Mouse (Mus musculus): ENCODE data around the gene Gm6217. TPM values are rescaled to one million over a fixed set of nuclear protein-coding genes. Genes with fewer than 3 reads are reported as not detected.
"Not testable (repeated sequence)": the region's sequence is repeated elsewhere in the genome, so short reads cannot be mapped to it uniquely, and the experiment has no call there.

Gene Gm6217
- polyA plus RNA-seq, 1 experiment: not detected

DNA sequence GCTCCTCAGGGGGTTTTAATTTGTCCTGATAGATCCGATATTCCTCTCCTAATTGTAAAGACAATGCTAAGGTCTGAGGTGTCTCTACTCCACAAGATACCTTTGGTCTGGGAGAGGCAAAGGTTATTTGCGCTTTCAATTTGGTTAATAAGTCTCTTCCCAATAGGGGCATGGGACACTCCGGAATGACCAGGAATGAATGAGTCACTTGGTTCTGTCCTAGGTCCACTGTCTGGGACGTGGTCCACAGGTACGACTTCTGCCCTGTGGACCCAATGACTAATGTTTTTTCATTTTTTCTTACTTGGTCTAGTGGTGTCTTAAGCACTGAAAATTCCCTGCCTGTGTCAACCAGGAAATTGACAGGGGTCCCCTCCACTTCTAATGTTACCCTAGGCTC, 7.5 kb upstream of the Gm6217 start:
- TF ChIP-seq POLR2A (IDR thresholded peaks at IDR 0.05; ENCODE audit: borderline replicate concordance, extremely low read depth, low read depth, low read length): no peak
- no peak for TF ChIP-seq CTCF (IDR thresholded peaks at IDR 0.05; ENCODE audit: insufficient read depth, low read length)
- Histone ChIP-seq H3K4me1 (ENCODE audit: control insufficient read depth, insufficient read depth, low read length) (no peaks in the 10 kb centered on the region), H3K4me3 (replicated peaks; ENCODE audit: extremely low read depth, low read depth, low read length) (no peak overlapping the region)
- DNase-seq: no peak
- WGBS: 95% methylated on average over 5 of the region's 5 CpGs

DNA sequence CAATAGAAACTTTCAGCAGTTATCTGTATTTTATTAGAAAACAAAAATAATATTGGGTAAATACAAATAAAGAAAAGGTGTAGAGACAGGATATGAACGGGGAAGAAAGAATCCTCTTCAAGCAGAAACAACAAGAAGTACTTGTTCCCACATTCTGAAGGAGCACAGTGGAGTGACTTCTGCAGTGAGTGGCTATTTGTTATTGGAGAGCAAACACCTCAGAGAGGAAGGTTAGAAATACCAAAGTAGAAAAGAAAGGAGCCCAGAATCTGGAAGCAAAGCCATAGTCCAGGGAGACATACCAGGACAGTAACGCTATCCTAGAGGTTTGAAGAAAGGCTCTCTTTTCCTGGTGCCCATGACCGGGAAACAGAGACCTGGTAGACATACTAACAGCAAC, 641 bp downstream of the Gm6217 start:
- not testable (repeated sequence) for H3K4me3 ChIP-seq (replicated peaks; ENCODE audit: extremely low read depth, low read depth, low read length); H3K4me1 ChIP-seq (ENCODE audit: control insufficient read depth, insufficient read depth, low read length); DNase-seq
- WGBS: 73% methylated on average over 3 of the region's 3 CpGs

DNA sequence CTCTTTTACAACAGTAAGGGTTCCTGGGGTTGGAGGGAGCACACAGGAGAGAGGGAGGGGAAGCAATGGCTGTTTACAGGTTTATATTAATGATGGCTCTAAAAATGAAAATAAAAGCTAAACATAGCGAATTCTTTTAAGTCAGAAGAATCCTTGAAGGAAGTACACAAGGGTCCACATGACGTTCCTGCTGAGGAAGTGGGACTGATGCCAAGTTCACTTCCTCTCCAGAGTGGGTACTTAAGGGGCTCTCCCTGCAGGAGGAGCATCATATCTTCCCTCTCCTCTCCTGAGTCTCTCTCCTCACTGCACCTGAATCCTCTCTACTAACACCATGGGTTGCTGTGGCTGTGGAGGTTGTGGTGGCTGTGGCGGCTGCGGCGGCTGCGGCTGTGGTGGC, 6.5 kb downstream of the Gm6217 start, which contains the start of gene A030014E15Rik:
Gene A030014E15Rik (plus strand): TSS at position 268 of the 400 bp plus-strand sequence.
- Histone ChIP-seq H3K4me1 (ENCODE audit: control insufficient read depth, insufficient read depth, low read length) (no peaks in the 10 kb centered on the region), H3K4me3 (replicated peaks; ENCODE audit: extremely low read depth, low read depth, low read length) (no peak within 1 kb of the TSS)
- WGBS: 72% methylated on average over 6 of the region's 6 CpGs
- no peak for DNase-seq
- TF ChIP-seq POLR2A (IDR thresholded peaks at IDR 0.05; ENCODE audit: borderline replicate concordance, extremely low read depth, low read depth, low read length) (no peak), CTCF (IDR thresholded peaks at IDR 0.05; ENCODE audit: insufficient read depth, low read length) (no peak)

DNA sequence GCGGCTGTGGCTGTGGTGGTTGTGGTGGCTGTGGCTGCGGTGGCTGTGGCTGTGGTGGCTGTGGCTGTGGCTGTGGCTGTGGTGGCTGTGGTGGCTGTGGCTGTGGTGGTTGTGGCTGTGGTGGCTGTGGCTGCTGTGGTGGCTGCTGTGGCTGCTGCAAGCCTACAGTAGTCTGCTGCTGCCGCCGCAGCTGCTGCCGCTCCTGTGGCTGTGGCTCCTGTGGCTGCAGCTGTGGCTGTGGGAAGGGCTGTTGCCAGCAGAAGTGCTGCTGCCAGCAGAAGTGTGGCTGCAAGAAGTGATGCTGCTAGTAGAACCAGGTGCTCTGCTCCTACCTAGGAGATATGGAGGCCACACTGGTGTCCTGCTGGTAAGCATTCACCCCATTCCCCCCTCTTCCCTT, 17.8 kb downstream of the Gm6217 start:
- 87% methylated on average over 5 of the region's 5 CpGs for WGBS
- DNase-seq: not testable (repeated sequence)

GRCm38 (mm10) chr1:82913025-82913424, 18.2 kb downstream of the Gm6217 start, which contains the start of gene A030005L19Rik:
Gene A030005L19Rik, plus strand, starts transcription at chr1:82913325.
- TF ChIP-seq CTCF (IDR thresholded peaks at IDR 0.05; ENCODE audit: insufficient read depth, low read length) (peak; percentile 22; the same call in 1 of the 2 replicates), POLR2A (IDR thresholded peaks at IDR 0.05; ENCODE audit: borderline replicate concordance, extremely low read depth, low read depth, low read length) (no peak)
- 68% methylated on average over 3 of the region's 3 CpGs for WGBS
- Histone ChIP-seq H3K4me1 (ENCODE audit: control insufficient read depth, insufficient read depth, low read length) (no peaks in the 10 kb centered on the region), H3K4me3 (replicated peaks; ENCODE audit: extremely low read depth, low read depth, low read length) (no peak within 1 kb of the TSS)
- no peak for DNase-seq

More for the DNA sequence above, 17.8 kb downstream of the Gm6217 start:
- H3K4me3 ChIP-seq (replicated peaks; ENCODE audit: extremely low read depth, low read depth, low read length); H3K4me1 ChIP-seq (ENCODE audit: control insufficient read depth, insufficient read depth, low read length): not testable (repeated sequence)

- H3K4me3 ChIP-seq (replicated peaks; ENCODE audit: extremely low read depth, low read depth, low read length): no peak overlapping the region
- TF ChIP-seq CTCF (IDR thresholded peaks at IDR 0.05; ENCODE audit: insufficient read depth, low read length) (no peak), POLR2A (IDR thresholded peaks at IDR 0.05; ENCODE audit: borderline replicate concordance, extremely low read depth, low read depth, low read length) (no peak)
- no peaks in the 10 kb centered on the region for H3K4me1 ChIP-seq (ENCODE audit: control insufficient read depth, insufficient read depth, low read length)
- 76% methylated on average over 3 of the region's 3 CpGs for WGBS
- DNase-seq: no peak
Measured at GRCm38 (mm10) chr1:82905886-82906285, 25.3 kb downstream of the Gm6217 start.

DNA sequence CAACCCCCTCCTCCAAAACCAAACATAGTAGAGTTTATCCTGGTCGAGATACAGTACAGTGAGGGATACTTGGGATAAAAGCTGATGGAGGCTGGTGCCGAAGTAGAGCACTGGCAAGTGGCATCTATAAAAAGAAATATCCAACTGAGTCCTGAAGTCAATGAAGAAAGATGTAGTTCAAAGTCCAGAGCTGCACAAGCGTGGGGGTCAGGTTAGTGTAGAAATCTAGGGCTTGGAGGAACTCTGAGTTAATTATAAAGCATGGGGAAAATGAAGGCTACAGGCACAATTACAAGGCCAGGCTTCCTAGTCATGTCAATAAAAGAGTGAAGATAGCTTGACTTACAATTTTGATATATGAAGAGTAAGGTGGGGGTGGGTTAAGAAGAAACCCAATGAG, 30.0 kb downstream of the Gm6217 start:
- TF ChIP-seq CTCF (IDR thresholded peaks at IDR 0.05; ENCODE audit: insufficient read depth, low read length) (no peak), POLR2A (IDR thresholded peaks at IDR 0.05; ENCODE audit: borderline replicate concordance, extremely low read depth, low read depth, low read length) (no peak)
- WGBS: 92% methylated on average over 3 of the region's 3 CpGs
- DNase-seq: no peak
- Histone ChIP-seq H3K4me3 (replicated peaks; ENCODE audit: extremely low read depth, low read depth, low read length) (no peak overlapping the region), H3K4me1 (ENCODE audit: control insufficient read depth, insufficient read depth, low read length) (no peaks in the 10 kb centered on the region)

DNA sequence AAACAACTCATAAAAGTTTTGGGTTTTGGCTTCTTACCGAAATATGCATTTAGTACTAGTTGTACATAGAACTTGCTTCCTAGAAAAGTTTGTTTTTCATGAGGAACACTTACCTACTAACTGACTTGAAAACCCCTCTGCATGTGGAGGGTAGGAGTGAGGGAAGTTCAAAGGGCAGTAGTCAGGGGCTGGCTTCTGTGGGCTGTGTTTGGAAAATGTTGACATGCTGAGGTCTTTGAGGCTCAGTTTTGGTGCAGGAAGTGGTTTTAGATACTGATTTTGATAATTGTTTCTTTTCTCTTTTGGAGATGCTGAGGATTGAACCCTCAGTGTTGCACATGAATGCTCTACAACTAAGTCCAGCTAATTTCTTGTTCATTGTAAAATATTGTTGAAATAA, 30.6 kb downstream of the Gm6217 start:
- no peak for DNase-seq
- no peaks in the 10 kb centered on the region for H3K4me1 ChIP-seq (ENCODE audit: control insufficient read depth, insufficient read depth, low read length)
- no peak overlapping the region for H3K4me3 ChIP-seq (replicated peaks; ENCODE audit: extremely low read depth, low read depth, low read length)
- 89% methylated on average over 1 of the region's 1 CpGs for WGBS
- TF ChIP-seq POLR2A (IDR thresholded peaks at IDR 0.05; ENCODE audit: borderline replicate concordance, extremely low read depth, low read depth, low read length) (no peak), CTCF (IDR thresholded peaks at IDR 0.05; ENCODE audit: insufficient read depth, low read length) (no peak)

GRCm38 (mm10) chr1:82893269-82893668, 37.9 kb downstream of the Gm6217 start:
- Histone ChIP-seq H3K4me3 (replicated peaks; ENCODE audit: extremely low read depth, low read depth, low read length) (no peak overlapping the region), H3K4me1 (ENCODE audit: control insufficient read depth, insufficient read depth, low read length) (no peaks in the 10 kb centered on the region)
- DNase-seq: no peak
- WGBS: 84% methylated on average over 7 of the region's 7 CpGs
- TF ChIP-seq CTCF (IDR thresholded peaks at IDR 0.05; ENCODE audit: insufficient read depth, low read length) (no peak), POLR2A (IDR thresholded peaks at IDR 0.05; ENCODE audit: borderline replicate concordance, extremely low read depth, low read depth, low read length) (no peak)

Other genes starting within 250 kb of the Gm6217 start
- gene Mff, start 206.5 kb downstream of the Gm6217 start, polyA plus RNA-seq (2012; rRNA removed): 44.8 and 59.1 TPM in 2 replicates
- gene Tm4sf20, start 162.9 kb downstream of the Gm6217 start, polyA plus RNA-seq (2012; rRNA removed): 0.36 TPM in 1 of 2 replicates, not detected in the other
- gene Gm47791, start 160.2 kb downstream of the Gm6217 start, polyA plus RNA-seq (2012; rRNA removed): not detected in 2 replicates
- 51.1 and 70.6 TPM in 2 replicates for gene Agfg1, start 91.9 kb downstream of the Gm6217 start, polyA plus RNA-seq (2012; rRNA removed)
- 1.5 and 1.6 TPM in 2 replicates for gene A030005L19Rik, start 18.1 kb downstream of the Gm6217 start, polyA plus RNA-seq (2012; rRNA removed)
- gene A030014E15Rik, start 6.5 kb downstream of the Gm6217 start, polyA plus RNA-seq (2012; rRNA removed): 0.15 TPM in 1 of 2 replicates, not detected in the other
- gene A030003K21Rik, start 12.0 kb upstream of the Gm6217 start, polyA plus RNA-seq (2012; rRNA removed): not detected in 2 replicates
- not detected in 2 replicates for gene Gm7544, start 24.6 kb upstream of the Gm6217 start, polyA plus RNA-seq (2012; rRNA removed)
- not detected in 2 replicates for gene Gm47955, start 28.9 kb upstream of the Gm6217 start, polyA plus RNA-seq (2012; rRNA removed)
- gene Gm47959, start 69.1 kb upstream of the Gm6217 start, polyA plus RNA-seq (2012; rRNA removed): not detected in 2 replicates
- 3.5 and 4.5 TPM in 2 replicates for gene Slc19a3, start 107.0 kb upstream of the Gm6217 start, polyA plus RNA-seq (2012; rRNA removed)
- not detected in 2 replicates for gene Krtap28-10, start 111.1 kb upstream of the Gm6217 start, polyA plus RNA-seq (2012; rRNA removed)
- gene Gm47969, start 113.5 kb upstream of the Gm6217 start, polyA plus RNA-seq (2012; rRNA removed): 0.57 and 0.66 TPM in 2 replicates
- not detected in 2 replicates for gene A030005K14Rik, start 128.0 kb upstream of the Gm6217 start, polyA plus RNA-seq (2012; rRNA removed)
- 0.11 and 0.12 TPM in 2 replicates for gene Krtap28-13, start 129.5 kb upstream of the Gm6217 start, polyA plus RNA-seq (2012; rRNA removed)
- gene Ccl20, start 185.4 kb upstream of the Gm6217 start, polyA plus RNA-seq (2012; rRNA removed): 0.32 and 0.42 TPM in 2 replicates
- gene Daw1, start 228.4 kb upstream of the Gm6217 start, polyA plus RNA-seq (2012; rRNA removed): 1.5 and 2.1 TPM in 2 replicates

Data from lung, adult 2 months (tissue).